Mouse (Mus musculus) forebrain, embryonic 10.5 days (tissue): Measurements from ENCODE around the gene Kmt5b. TPM values are rescaled to one million over a fixed set of nuclear protein-coding genes. Genes with fewer than 3 reads are reported as not detected.

Experiments
- DNase-seq: peaks from one replicate; pipeline ENCODE4 v3.0.0-alpha.2; 2017; ENCODE audit warnings: low spot score; ENCODE audit errors: extremely low spot score
- H3K27ac ChIP-seq: fragments of 300-500 bp; sonication (generic); 2 replicates; pipeline ENCODE4 v1.5.1; 2016; ENCODE audit warnings: mild to moderate bottlenecking
- H3K27me3 ChIP-seq: fragments of 300-500 bp; sonication (generic); 2 replicates; pipeline ENCODE4 v1.6.1; 2016; ENCODE audit warnings: mild to moderate bottlenecking; ENCODE audit not compliant: poor library complexity, severe bottlenecking
- H3K36me3 ChIP-seq: fragments of 300-500 bp; sonication (generic); replicated peaks from 2 replicates; pipeline ENCODE4 v1.6.1; 2016; ENCODE audit warnings: mild to moderate bottlenecking, moderate library complexity
- H3K4me1 ChIP-seq: fragments of 300-500 bp; sonication (generic); 2 replicates; pipeline ENCODE4 v1.6.1; 2016
- H3K4me3 ChIP-seq: fragments of 300-500 bp; sonication (generic); 2 replicates; pipeline ENCODE4 v1.5.1; 2016; ENCODE audit warnings: mild to moderate bottlenecking, moderate library complexity
- H3K9me3 ChIP-seq: fragments of 300-500 bp; sonication (generic); 2 replicates; pipeline ENCODE4 v1.6.1; 2016; ENCODE audit warnings: mild to moderate bottlenecking, moderate library complexity
- WGBS: fragments of 180-500 bp; shearing (Covaris S2); methylation state at CpG from one replicate; pipeline ENCODE4 v1.1.7; 2016; 5-methylcytosine and 5-hydroxymethylcytosine counted together
- polyA plus RNA-seq: library from polyadenylated mRNA; unstranded; fragments of >200 nt; fragmentation: Nextera tagmentation; extraction: Ambion mirVana; gene quantifications from 2 replicates; pipeline ENCODE4 v1.2.1, GENCODE M21; 2016

The Kmt5b gene
- polyA plus RNA-seq, 1 experiment from 2014 or later: 29.3 TPM

GRCm38 (mm10) chr19:3849251-3849650, 82.0 kb downstream of the Kmt5b start:
- Histone ChIP-seq H3K36me3 (peaks cover 8% of the 10 kb centered on the region), H3K27ac (no peak overlapping the region), H3K4me1 (peaks cover 34% of the 10 kb centered on the region), H3K9me3 (no peaks in the 10 kb centered on the region), H3K4me3 (no peak overlapping the region), H3K27me3 (no peaks in the 10 kb centered on the region)
- DNase-seq: no peak
- 94% methylated on average over 2 of the region's 2 CpGs for WGBS

DNA sequence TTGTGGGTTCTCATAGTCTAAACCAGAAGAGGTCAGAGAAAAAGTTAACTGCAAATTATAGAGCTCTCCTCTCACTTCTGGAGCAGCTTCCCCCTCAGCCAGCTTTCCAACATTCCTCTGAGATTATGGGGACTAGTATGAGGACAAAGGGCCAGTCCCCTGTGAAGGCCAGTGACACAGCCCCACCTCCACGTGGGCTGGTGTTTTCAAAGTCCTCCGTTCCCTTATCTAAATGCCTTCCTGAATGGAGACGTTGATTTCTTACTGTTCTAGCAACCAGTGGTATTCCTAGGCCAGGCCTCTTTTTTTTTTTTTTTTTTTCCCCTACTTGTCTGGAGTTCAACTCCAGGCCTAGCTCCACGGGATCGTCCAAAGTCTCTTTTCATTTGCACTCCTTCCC, 82.9 kb downstream of the Kmt5b start:
- Histone ChIP-seq H3K27ac (no peak overlapping the region), H3K9me3 (no peaks in the 10 kb centered on the region), H3K27me3 (no peaks in the 10 kb centered on the region), H3K36me3 (peaks cover 15% of the 10 kb centered on the region), H3K4me1 (peaks cover 39% of the 10 kb centered on the region), H3K4me3 (no peak overlapping the region)
- 34% methylated on average over 5 of the region's 5 CpGs for WGBS
- no peak for DNase-seq

GRCm38 (mm10) chr19:3850847-3851469, 83.7 kb downstream of the Kmt5b start:
- H3K9me3 ChIP-seq: no peaks in the 10 kb centered on the region
- H3K27me3 ChIP-seq: no peaks in the 10 kb centered on the region
- H3K4me3 ChIP-seq: peak overlapping the region; percentile 88
- DNase-seq: no peak
- H3K27ac ChIP-seq: peak overlapping the region; percentile 97
- H3K36me3 ChIP-seq: peaks cover 15% of the 10 kb centered on the region
- WGBS: 6% methylated on average over 19 of the region's 19 CpGs
- H3K4me1 ChIP-seq: peaks cover 48% of the 10 kb centered on the region

GRCm38 (mm10) chr19:3851502-3851962, 84.3 kb downstream of the Kmt5b start, which contains the start of gene Chka:
TSS of gene Chka (plus strand) at chr19:3851773.
- Histone ChIP-seq H3K4me1 (peaks cover 48% of the 10 kb centered on the region), H3K9me3 (no peaks in the 10 kb centered on the region), H3K4me3 (peak within 1 kb of the TSS; percentile 88), H3K27me3 (no peaks in the 10 kb centered on the region), H3K27ac (peak within 1 kb of the TSS; percentile 97), H3K36me3 (peaks cover 15% of the 10 kb centered on the region)
- DNase-seq: peak; percentile 98
- under 1% methylated on average over 54 of the region's 54 CpGs for WGBS

- DNase-seq: peak; percentile 75
- H3K27ac ChIP-seq: peak overlapping the region; percentile 97
- no peaks in the 10 kb centered on the region for H3K27me3 ChIP-seq
- WGBS: under 1% methylated on average over 74 of the region's 74 CpGs
- H3K4me3 ChIP-seq: peak overlapping the region; percentile 88
- H3K4me1 ChIP-seq: peaks cover 48% of the 10 kb centered on the region
- no peaks in the 10 kb centered on the region for H3K9me3 ChIP-seq
- H3K36me3 ChIP-seq: peaks cover 15% of the 10 kb centered on the region
Measured at GRCm38 (mm10) chr19:3851979-3852681, 84.9 kb downstream of the Kmt5b start.

- no peak for DNase-seq
- H3K27me3 ChIP-seq: no peaks in the 10 kb centered on the region
- peaks cover 15% of the 10 kb centered on the region for H3K36me3 ChIP-seq
- H3K4me3 ChIP-seq: peak overlapping the region; percentile 88
- no peak overlapping the region for H3K27ac ChIP-seq
- no peaks in the 10 kb centered on the region for H3K9me3 ChIP-seq
- H3K4me1 ChIP-seq: peaks cover 48% of the 10 kb centered on the region
- 93% methylated on average over 10 of the region's 10 CpGs for WGBS
Measured at GRCm38 (mm10) chr19:3853121-3853520, 85.9 kb downstream of the Kmt5b start.

DNA sequence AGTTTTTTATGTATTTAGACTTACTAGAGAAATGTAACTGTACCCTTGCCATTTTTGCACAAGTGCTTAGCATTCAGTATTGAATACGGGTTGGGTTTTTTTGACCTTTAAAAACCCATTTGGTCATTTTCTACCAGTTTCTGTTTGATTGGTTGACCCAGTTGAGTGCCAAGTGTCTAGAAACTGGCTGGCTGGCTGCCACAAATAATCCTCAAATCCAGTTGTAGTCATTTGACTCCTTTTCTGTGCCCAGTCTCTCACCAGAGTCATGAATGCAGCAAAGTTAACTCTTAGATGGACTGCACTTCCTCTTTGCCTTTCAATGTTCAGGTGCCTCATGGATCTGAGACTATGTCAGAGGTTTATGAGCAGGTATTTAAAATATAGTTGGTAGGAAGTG, 86.7 kb downstream of the Kmt5b start:
- WGBS: 93% methylated on average over 1 of the region's 1 CpGs
- DNase-seq: no peak
- H3K27me3 ChIP-seq: no peaks in the 10 kb centered on the region
- H3K4me1 ChIP-seq: peaks cover 48% of the 10 kb centered on the region
- no peaks in the 10 kb centered on the region for H3K9me3 ChIP-seq
- H3K36me3 ChIP-seq: peaks cover 15% of the 10 kb centered on the region
- H3K4me3 ChIP-seq: no peak overlapping the region
- H3K27ac ChIP-seq: no peak overlapping the region

DNA sequence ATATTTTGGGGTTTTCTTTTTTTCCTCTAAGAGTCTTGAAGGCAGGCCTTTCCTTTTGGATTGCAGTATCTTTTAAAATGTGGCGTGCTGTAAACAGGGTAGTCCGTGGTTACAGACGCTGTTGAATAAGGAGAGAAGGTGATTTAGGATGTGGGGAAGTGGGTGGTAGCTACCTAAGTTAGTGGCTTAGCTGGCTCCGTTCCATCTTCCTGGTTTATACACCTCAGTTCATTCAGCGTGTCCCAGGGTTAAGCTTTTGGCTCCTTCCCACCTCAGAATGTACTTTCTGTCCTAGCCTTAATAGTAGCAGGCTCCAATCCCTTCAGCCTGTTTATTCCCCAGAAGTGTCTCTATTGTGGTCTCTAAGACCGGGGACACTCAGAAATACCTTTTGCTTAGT, 87.9 kb downstream of the Kmt5b start:
- H3K4me3 ChIP-seq: peak overlapping the region; percentile 19; the same call in 1 of the 2 replicates
- H3K36me3 ChIP-seq: peaks cover 18% of the 10 kb centered on the region
- H3K27ac ChIP-seq: no peak overlapping the region
- H3K4me1 ChIP-seq: peaks cover 41% of the 10 kb centered on the region
- no peaks in the 10 kb centered on the region for H3K9me3 ChIP-seq
- DNase-seq: no peak
- WGBS: 73% methylated on average over 6 of the region's 6 CpGs
- H3K27me3 ChIP-seq: no peaks in the 10 kb centered on the region

GRCm38 (mm10) chr19:3855601-3856000, 88.4 kb downstream of the Kmt5b start:
- Histone ChIP-seq H3K27ac (no peak overlapping the region), H3K36me3 (peaks cover 19% of the 10 kb centered on the region), H3K27me3 (no peaks in the 10 kb centered on the region), H3K4me3 (peak overlapping the region; percentile 19; the same call in 1 of the 2 replicates), H3K9me3 (no peaks in the 10 kb centered on the region), H3K4me1 (peaks cover 36% of the 10 kb centered on the region)
- DNase-seq: no peak
- WGBS: 17% methylated on average over 4 of the region's 4 CpGs

- H3K36me3 ChIP-seq: peaks cover 30% of the 10 kb centered on the region
- DNase-seq: no peak
- H3K27ac ChIP-seq: no peak overlapping the region
- WGBS: 82% methylated on average over 3 of the region's 3 CpGs
- H3K4me3 ChIP-seq: no peak overlapping the region
- no peaks in the 10 kb centered on the region for H3K9me3 ChIP-seq
- peaks cover 27% of the 10 kb centered on the region for H3K4me1 ChIP-seq
- H3K27me3 ChIP-seq: no peaks in the 10 kb centered on the region
Measured at GRCm38 (mm10) chr19:3857220-3857619, 90.0 kb downstream of the Kmt5b start.

GRCm38 (mm10) chr19:3862713-3863112, 95.5 kb downstream of the Kmt5b start:
- H3K27me3 ChIP-seq: no peaks in the 10 kb centered on the region
- no peak overlapping the region for H3K27ac ChIP-seq
- WGBS: 88% methylated on average over 2 of the region's 2 CpGs
- H3K36me3 ChIP-seq: peaks cover 53% of the 10 kb centered on the region
- no peak overlapping the region for H3K4me3 ChIP-seq
- no peak for DNase-seq
- H3K9me3 ChIP-seq: peaks cover 14% of the 10 kb centered on the region; the same call in 1 of the 2 replicates
- no peaks in the 10 kb centered on the region for H3K4me1 ChIP-seq

GRCm38 (mm10) chr19:3864960-3865359, 97.7 kb downstream of the Kmt5b start:
- Histone ChIP-seq H3K9me3 (peaks cover 14% of the 10 kb centered on the region; the same call in 1 of the 2 replicates), H3K4me3 (no peak overlapping the region), H3K27ac (no peak overlapping the region), H3K36me3 (peaks cover 52% of the 10 kb centered on the region), H3K4me1 (no peaks in the 10 kb centered on the region), H3K27me3 (no peaks in the 10 kb centered on the region)
- 84% methylated on average over 2 of the region's 2 CpGs for WGBS
- no peak for DNase-seq
